Comparison of ENCODE assay signal across 18 mouse cellular contexts in genomic region chr11:105373881-105374280, GRCm38 (mm10).
DNase-seq lines count a peak whose midpoint lies in the region; ATAC-seq lines count a peak whose summit lies in the region.
"Had no signal": no experiment of that assay in that cellular context is flagged by ENCODE, and none has a peak within 500 bp of the region (broad histone marks: within the 10 kb centered on the region; RNA-seq: fewer than 3 reads in every experiment).

No protein-coding gene starts in this region.

- H3K27ac ChIP-seq in heart, embryonic 16.5 days (ENCODE audit: low read length): peak overlapping the region; percentile 69
- H3K27ac ChIP-seq: embryonic facial prominence, embryonic 10.5 days; forebrain, embryonic 13.5 days; hindbrain, embryonic 12.5 days had no signal

- no peak overlapping the region for H3K4me2 ChIP-seq in heart, embryonic 16.5 days (ENCODE audit: low read depth, low read length)
- H3K4me2 ChIP-seq: forebrain, embryonic 13.5 days; hindbrain, embryonic 12.5 days had no signal

- no peaks in the 10 kb centered on the region for H3K9me3 ChIP-seq in heart, embryonic 16.5 days (replicated peaks; ENCODE audit: control insufficient read depth, low read length)
- H3K9me3 ChIP-seq: embryonic facial prominence, embryonic 10.5 days; forebrain, embryonic 13.5 days; hindbrain, embryonic 12.5 days had no signal

- no peak for ATAC-seq in heart, embryonic 16.5 days (replicated peaks; ENCODE audit: extremely low read depth, insufficient read depth, low FRiP score)
- ATAC-seq in granulocyte monocyte progenitor cell, adult 5-6 weeks (replicated peaks; ENCODE audit: poor library complexity, severe bottlenecking): no peak
- ATAC-seq: forebrain, embryonic 13.5 days; inflammation-experienced regulatory T-cells, adult 6 months; lung, postnatal 0 days; midbrain, embryonic 16.5 days had no signal

- H3K9ac ChIP-seq in heart, embryonic 16.5 days (ENCODE audit: low read length): no peak overlapping the region
- H3K9ac ChIP-seq: forebrain, embryonic 13.5 days; hindbrain, embryonic 12.5 days had no signal

- no peaks in the 10 kb centered on the region for H3K36me3 ChIP-seq in heart, embryonic 16.5 days (ENCODE audit: control insufficient read depth, insufficient read depth)
- H3K36me3 ChIP-seq: embryonic facial prominence, embryonic 10.5 days; hindbrain, embryonic 12.5 days had no signal

- WGBS in heart, embryonic 16.5 days: 49% methylated on average over 8 of the region's 8 CpGs

- no peak overlapping the region for H3K4me3 ChIP-seq in heart, embryonic 16.5 days (ENCODE audit: low read length)
- H3K4me3 ChIP-seq: embryonic facial prominence, embryonic 10.5 days; forebrain, embryonic 13.5 days; hindbrain, embryonic 12.5 days had no signal

- peaks cover 18% of the 10 kb centered on the region for H3K4me1 ChIP-seq in heart, embryonic 16.5 days (ENCODE audit: control insufficient read depth, insufficient read depth, low read length)
- H3K4me1 ChIP-seq: forebrain, embryonic 13.5 days; hindbrain, embryonic 12.5 days had no signal

- peak; percentile 44 for DNase-seq in adrenal gland, adult 8-10 months
- DNase-seq in adrenal gland, postnatal 4 days (ENCODE audit: low spot score in 2 of 2): no peak
- DNase-seq in heart, adult 8-10 months (ENCODE audit: low spot score): no peak
- DNase-seq in adrenal gland, postnatal 10 days: peak; percentile 28
- peak; percentile 61 for DNase-seq in kidney, postnatal 14 days
- no peak for DNase-seq in urinary bladder, adult 2 months (ENCODE audit: low spot score)
- DNase-seq: cerebellum, adult 18-20 months; cerebellum, postnatal 36 days; gastrocnemius, postnatal 25 days; thymus, postnatal 4 days had no signal

- H3K27me3 ChIP-seq in heart, embryonic 16.5 days (ENCODE audit: control insufficient read depth, insufficient read depth, low read length): no peaks in the 10 kb centered on the region
- H3K27me3 ChIP-seq: forebrain, embryonic 13.5 days had no signal

Comparison
In these comparisons a context has a peak if more than half of its experiments do, and no peak if none do; other contexts are left out.
1. DNase-seq: peak in adrenal gland, adult 8-10 months (single experiment), adrenal gland, postnatal 10 days (single experiment) and kidney, postnatal 14 days (single experiment); none in adrenal gland, postnatal 4 days (0 of 2), heart, adult 8-10 months (single experiment) and urinary bladder, adult 2 months (single experiment).